Mouse (Mus musculus) limb, embryonic 11.5 days (tissue): ENCODE data around the gene Sap18b. TPM values are rescaled to one million over a fixed set of nuclear protein-coding genes. Genes with fewer than 3 reads are reported as not detected.

Experiments used
- ATAC-seq: fragments of 200-750 bp; cut with Nextera tagmentation; 2 replicates; pipeline ENCODE4 v1.8.0; 2017; ENCODE audit warnings: low read depth; ENCODE audit not compliant: insufficient number of reproducible peaks, low FRiP score, low TSS enrichment
- DNase-seq: peaks from one replicate; pipeline ENCODE4 v3.0.0-alpha.2; 2015; ENCODE audit warnings: low spot score
- H3K27ac ChIP-seq: fragments of 300-500 bp; sonication (generic); replicated peaks from 2 replicates; pipeline ENCODE4 v1.5.1; 2014; ENCODE audit warnings: low read depth, mild to moderate bottlenecking, low read length
- H3K27me3 ChIP-seq: fragments of 300-500 bp; sonication (generic); 2 replicates; pipeline ENCODE4 v1.6.1; 2014; ENCODE audit warnings: mild to moderate bottlenecking, low read length, mixed read lengths; ENCODE audit not compliant: control insufficient read depth, insufficient read depth
- H3K36me3 ChIP-seq: fragments of 300-500 bp; sonication (generic); 2 replicates; pipeline ENCODE4 v1.6.1; 2014; ENCODE audit warnings: mild to moderate bottlenecking, low read length, moderate library complexity, mixed read lengths; ENCODE audit not compliant: control insufficient read depth, insufficient read depth
- H3K4me1 ChIP-seq: fragments of 300-500 bp; sonication (generic); 2 replicates; pipeline ENCODE4 v1.6.1; 2014; ENCODE audit warnings: low read length, mixed read lengths; ENCODE audit not compliant: control insufficient read depth, insufficient read depth
- H3K4me2 ChIP-seq: fragments of 300-500 bp; sonication (generic); 2 replicates; pipeline ENCODE4 v1.6.1; 2014; ENCODE audit warnings: low read depth, mild to moderate bottlenecking, moderate library complexity; ENCODE audit not compliant: severe bottlenecking
- H3K4me3 ChIP-seq: fragments of 300-500 bp; sonication (generic); 2 replicates; pipeline ENCODE4 v1.5.1; 2014; ENCODE audit warnings: low read depth, low read length
- H3K9ac ChIP-seq: fragments of 300-500 bp; sonication (generic); 2 replicates; pipeline ENCODE4 v1.6.1; 2014; ENCODE audit warnings: mild to moderate bottlenecking, low read length
- H3K9me3 ChIP-seq: fragments of 300-500 bp; sonication (generic); 2 replicates; pipeline ENCODE4 v1.6.1; 2016; ENCODE audit warnings: low read length; ENCODE audit not compliant: control insufficient read depth
- WGBS: fragments of 180-500 bp; shearing (Covaris S2); extraction: QIAGEN DNeasy Blood & Tissue Kit; methylation state at CpG from one replicate; pipeline ENCODE4 v1.1.7; 2014; 5-methylcytosine and 5-hydroxymethylcytosine counted together
- polyA plus RNA-seq: library from polyadenylated mRNA; unstranded; fragments of >200 nt; fragmentation: Nextera tagmentation; extraction: Ambion mirVana; gene quantifications from 2 replicates; pipeline ENCODE4 v1.2.1, GENCODE M21; 2014

The Sap18b gene
- polyA plus RNA-seq, 1 experiment from 2014 or later = 443 TPM

GRCm38 (mm10) chr8:95801476-95802064 is 23.6 kb upstream of the Sap18b start:
- WGBS = 90% methylated on average over 1 of the region's 1 CpGs
- H3K36me3 ChIP-seq = peaks cover 5% of the 10 kb centered on the region; the same call in 1 of the 2 replicates
- no peak overlapping the region for H3K27ac ChIP-seq

GRCm38 (mm10) chr8:95802231-95802630 is 22.9 kb upstream of the Sap18b start:
- Histone ChIP-seq H3K27me3 (no peaks in the 10 kb centered on the region), H3K4me3 (no peak overlapping the region), H3K4me1 (peaks cover 5% of the 10 kb centered on the region; the same call in 1 of the 2 replicates), H3K9me3 (no peaks in the 10 kb centered on the region), H3K27ac (no peak overlapping the region), H3K4me2 (no peak overlapping the region), H3K9ac (no peak overlapping the region), H3K36me3 (peaks cover 5% of the 10 kb centered on the region; the same call in 1 of the 2 replicates)
- WGBS = 91% methylated on average over 8 of the region's 8 CpGs
- ATAC-seq (no peak), DNase-seq (no peak)

More at GRCm38 (mm10) chr8:95801476-95802064, 23.6 kb upstream of the Sap18b start:
- Histone ChIP-seq H3K4me3 (no peak overlapping the region), H3K9ac (no peak overlapping the region), H3K9me3 (no peaks in the 10 kb centered on the region), H3K27me3 (no peaks in the 10 kb centered on the region), H3K4me2 (no peak overlapping the region), H3K4me1 (peaks cover 5% of the 10 kb centered on the region; the same call in 1 of the 2 replicates)
- ATAC-seq = no peak
- DNase-seq = no peak

- H3K4me1 ChIP-seq = peaks cover 5% of the 10 kb centered on the region; the same call in 1 of the 2 replicates
- peak overlapping the region; percentile 91 for H3K4me3 ChIP-seq
- no peaks in the 10 kb centered on the region; the same call in 1 of the 2 replicates for H3K36me3 ChIP-seq
- no peak overlapping the region; the same call in 1 of the 2 replicates for H3K9ac ChIP-seq
- 83% methylated on average over 2 of the region's 2 CpGs for WGBS
- DNase-seq = no peak
- no peak for ATAC-seq
- no peak overlapping the region for H3K27ac ChIP-seq
- no peaks in the 10 kb centered on the region for H3K9me3 ChIP-seq
- H3K4me2 ChIP-seq = peak overlapping the region; percentile 79
- no peaks in the 10 kb centered on the region for H3K27me3 ChIP-seq
Observed at GRCm38 (mm10) chr8:95805482-95805881, 19.7 kb upstream of the Sap18b start.

- Histone ChIP-seq H3K36me3 (no peaks in the 10 kb centered on the region; the same call in 1 of the 2 replicates), H3K4me1 (peaks cover 5% of the 10 kb centered on the region; the same call in 1 of the 2 replicates), H3K4me2 (peak overlapping the region; percentile 79), H3K27me3 (no peaks in the 10 kb centered on the region), H3K27ac (peak overlapping the region; percentile 87), H3K9ac (peak overlapping the region; percentile 95), H3K4me3 (peak overlapping the region; percentile 91), H3K9me3 (no peaks in the 10 kb centered on the region)
- WGBS = 2% methylated on average over 50 of the region's 69 CpGs
- DNase-seq (no peak), ATAC-seq (no peak)
Observed at GRCm38 (mm10) chr8:95806461-95807191, 18.5 kb upstream of the Sap18b start.

GRCm38 (mm10) chr8:95807331-95807843 is 17.8 kb upstream of the Sap18b start, which contains the start of gene Cnot1:
Gene Cnot1, minus strand, starts transcription at chr8:95807464.
- H3K9me3 ChIP-seq = no peaks in the 10 kb centered on the region
- H3K4me3 ChIP-seq = peak within 1 kb of the TSS; percentile 91
- no peaks in the 10 kb centered on the region for H3K27me3 ChIP-seq
- under 1% methylated on average over 44 of the region's 44 CpGs for WGBS
- peak within 1 kb of the TSS; percentile 79 for H3K4me2 ChIP-seq
- H3K27ac ChIP-seq = peak within 1 kb of the TSS; percentile 87
- ATAC-seq (peak; percentile 98), DNase-seq (peak; percentile 97)
- H3K4me1 ChIP-seq = peaks cover 5% of the 10 kb centered on the region; the same call in 1 of the 2 replicates
- H3K9ac ChIP-seq = peak within 1 kb of the TSS; percentile 95
- no peaks in the 10 kb centered on the region for H3K36me3 ChIP-seq

- DNase-seq (peak; percentile 92), ATAC-seq (peak; percentile 90)
- Histone ChIP-seq H3K36me3 (no peaks in the 10 kb centered on the region), H3K4me3 (peak overlapping the region; percentile 91), H3K27ac (peak overlapping the region; percentile 87), H3K4me2 (peak overlapping the region; percentile 58), H3K4me1 (peaks cover 5% of the 10 kb centered on the region; the same call in 1 of the 2 replicates), H3K9me3 (no peaks in the 10 kb centered on the region), H3K27me3 (no peaks in the 10 kb centered on the region), H3K9ac (peak overlapping the region; percentile 66)
- WGBS = under 1% methylated on average over 20 of the region's 20 CpGs
Observed at GRCm38 (mm10) chr8:95807861-95808260, 17.3 kb upstream of the Sap18b start.

- WGBS = 90% methylated on average over 4 of the region's 4 CpGs
- no peak for DNase-seq
- no peak overlapping the region for H3K4me3 ChIP-seq
- no peaks in the 10 kb centered on the region for H3K27me3 ChIP-seq
- H3K36me3 ChIP-seq = no peaks in the 10 kb centered on the region
- H3K9ac ChIP-seq = no peak overlapping the region
- no peak for ATAC-seq
- H3K27ac ChIP-seq = no peak overlapping the region
- H3K4me1 ChIP-seq = peaks cover 5% of the 10 kb centered on the region; the same call in 1 of the 2 replicates
- H3K9me3 ChIP-seq = no peaks in the 10 kb centered on the region
- H3K4me2 ChIP-seq = no peak overlapping the region
Observed at GRCm38 (mm10) chr8:95808631-95809030, 16.5 kb upstream of the Sap18b start.

GRCm38 (mm10) chr8:95809116-95809515 is 16.0 kb upstream of the Sap18b start:
- no peak overlapping the region for H3K4me3 ChIP-seq
- H3K36me3 ChIP-seq = no peaks in the 10 kb centered on the region
- H3K4me2 ChIP-seq = no peak overlapping the region
- peaks cover 5% of the 10 kb centered on the region; the same call in 1 of the 2 replicates for H3K4me1 ChIP-seq
- no peak for DNase-seq
- H3K27ac ChIP-seq = no peak overlapping the region
- WGBS = 78% methylated on average over 5 of the region's 5 CpGs
- no peak for ATAC-seq
- no peak overlapping the region for H3K9ac ChIP-seq
- H3K9me3 ChIP-seq = no peaks in the 10 kb centered on the region
- H3K27me3 ChIP-seq = no peaks in the 10 kb centered on the region
